Mouse (Mus musculus) kidney, embryonic 16.5 days (tissue): Measurements from ENCODE around the gene Slc35a2. TPM values are rescaled to one million over a fixed set of nuclear protein-coding genes. Genes with fewer than 3 reads are reported as not detected.

Experiments
- ATAC-seq: fragments of 200-750 bp; cut with Nextera tagmentation; 2 replicates; pipeline ENCODE4 v1.8.0; 2017; ENCODE audit warnings: moderate TSS enrichment; ENCODE audit not compliant: low FRiP score, low TSS enrichment
- H3K27ac ChIP-seq: fragments of 300-500 bp; sonication (generic); 2 replicates; pipeline ENCODE4 v1.5.1; 2014; ENCODE audit warnings: low read length
- H3K27me3 ChIP-seq: fragments of 300-500 bp; sonication (generic); 2 replicates; pipeline ENCODE4 v1.6.1; 2014; ENCODE audit warnings: low read length, control low read depth, mixed read lengths; ENCODE audit not compliant: insufficient read depth
- H3K36me3 ChIP-seq: fragments of 300-500 bp; sonication (generic); 2 replicates; pipeline ENCODE4 v1.6.1; 2014; ENCODE audit warnings: low read length, control low read depth, mixed read lengths; ENCODE audit not compliant: insufficient read depth
- H3K4me1 ChIP-seq: fragments of 300-500 bp; sonication (generic); 2 replicates; pipeline ENCODE4 v1.6.1; 2014; ENCODE audit warnings: low read length, control low read depth, mixed read lengths; ENCODE audit not compliant: insufficient read depth
- H3K4me2 ChIP-seq: fragments of 300-500 bp; sonication (generic); replicated peaks from 2 replicates; pipeline ENCODE4 v1.6.1; 2014; ENCODE audit warnings: low read depth, low read length
- H3K4me3 ChIP-seq: fragments of 300-500 bp; sonication (generic); 2 replicates; pipeline ENCODE4 v1.5.1; 2014; ENCODE audit warnings: mild to moderate bottlenecking, low read length
- H3K9ac ChIP-seq: fragments of 300-500 bp; sonication (generic); replicated peaks from 2 replicates; pipeline ENCODE4 v1.6.1; 2014; ENCODE audit warnings: low read length
- H3K9me3 ChIP-seq: fragments of 300-500 bp; sonication (generic); 2 replicates; pipeline ENCODE4 v1.6.1; 2016; ENCODE audit warnings: low read length, control low read depth
- WGBS: fragments of 180-500 bp; shearing (Covaris S2); extraction: QIAGEN DNeasy Blood & Tissue Kit; methylation state at CpG from one replicate; pipeline ENCODE4 v1.1.7; 2014; 5-methylcytosine and 5-hydroxymethylcytosine counted together
- polyA plus RNA-seq: library from polyadenylated mRNA; unstranded; fragments of >200 nt; fragmentation: Nextera tagmentation; extraction: Ambion mirVana; gene quantifications from 2 replicates; pipeline ENCODE4 v1.2.1, GENCODE M21; 2015

The Slc35a2 gene
- polyA plus RNA-seq = 37.8 and 41.1 TPM in 2 replicates

GRCm38 (mm10) chrX:7883841-7884567 is at the start of gene Slc35a2:
Slc35a2 (plus strand) TSS chrX:7884028.
- 20% methylated on average over 49 of the region's 49 CpGs for WGBS
- H3K9ac ChIP-seq = peak within 1 kb of the TSS; percentile 66
- H3K27me3 ChIP-seq = no peaks in the 10 kb centered on the region
- H3K9me3 ChIP-seq = no peaks in the 10 kb centered on the region
- H3K4me1 ChIP-seq = 0 out of 2 replicates have a peak, but pooled peaks cover 5% of the 10 kb centered on the region
- H3K4me2 ChIP-seq = peak within 1 kb of the TSS; percentile 65
- H3K4me3 ChIP-seq = peak within 1 kb of the TSS; percentile 69
- peak within 1 kb of the TSS; percentile 85 for H3K27ac ChIP-seq
- ATAC-seq = peak; percentile 96
- no peaks in the 10 kb centered on the region for H3K36me3 ChIP-seq

- WGBS = 91% methylated on average over 1 of the region's 1 CpGs
- Histone ChIP-seq H3K4me1 (no peaks in the 10 kb centered on the region), H3K9ac (no peak overlapping the region), H3K36me3 (no peaks in the 10 kb centered on the region), H3K9me3 (no peaks in the 10 kb centered on the region), H3K4me2 (no peak overlapping the region), H3K4me3 (no peak overlapping the region), H3K27me3 (no peaks in the 10 kb centered on the region), H3K27ac (no peak overlapping the region)
- ATAC-seq = no peak
Measured at GRCm38 (mm10) chrX:7837146-7837545, 46.7 kb upstream of the Slc35a2 start.

GRCm38 (mm10) chrX:7840842-7841162 is 43.0 kb upstream of the Slc35a2 start:
- Histone ChIP-seq H3K27me3 (no peaks in the 10 kb centered on the region), H3K4me1 (peaks cover 13% of the 10 kb centered on the region; the same call in 1 of the 2 replicates), H3K9ac (peak overlapping the region; percentile 53; the same call in 1 of the 2 replicates), H3K27ac (peak overlapping the region; percentile 86; the same call in 1 of the 2 replicates), H3K36me3 (no peaks in the 10 kb centered on the region), H3K4me2 (peak overlapping the region; percentile 52), H3K4me3 (peak overlapping the region; percentile 74), H3K9me3 (no peaks in the 10 kb centered on the region)
- no peak for ATAC-seq
- 22% methylated on average over 7 of the region's 7 CpGs for WGBS

- WGBS = 18% methylated on average over 74 of the region's 74 CpGs
Measured at GRCm38 (mm10) chrX:7841163-7842162, 42.4 kb upstream of the Slc35a2 start, which contains the start of gene Otud5. Otud5 (plus strand) TSS chrX:7841364.

GRCm38 (mm10) chrX:7842318-7842717 is 41.5 kb upstream of the Slc35a2 start:
- Histone ChIP-seq H3K27ac (peak overlapping the region; percentile 96), H3K9ac (peak overlapping the region; percentile 82), H3K27me3 (no peaks in the 10 kb centered on the region), H3K4me3 (peak overlapping the region; percentile 74), H3K36me3 (no peaks in the 10 kb centered on the region), H3K4me2 (peak overlapping the region; percentile 62), H3K9me3 (no peaks in the 10 kb centered on the region), H3K4me1 (peaks cover 13% of the 10 kb centered on the region; the same call in 1 of the 2 replicates)
- 17% methylated on average over 40 of the region's 42 CpGs for WGBS
- 0 out of 2 replicates have a peak, but pooled peaks have one; percentile 1 for ATAC-seq

More at GRCm38 (mm10) chrX:7841163-7842162, 42.4 kb upstream of the Slc35a2 start, which contains the start of gene Otud5:
- H3K27ac ChIP-seq = peak within 1 kb of the TSS; percentile 96
- H3K9me3 ChIP-seq = no peaks in the 10 kb centered on the region
- ATAC-seq = peak; percentile 99
- H3K36me3 ChIP-seq = no peaks in the 10 kb centered on the region
- H3K27me3 ChIP-seq = no peaks in the 10 kb centered on the region
- H3K4me2 ChIP-seq = peak within 1 kb of the TSS; percentile 62
- H3K4me3 ChIP-seq = peak within 1 kb of the TSS; percentile 74
- peaks cover 13% of the 10 kb centered on the region; the same call in 1 of the 2 replicates for H3K4me1 ChIP-seq
- H3K9ac ChIP-seq = peak within 1 kb of the TSS; percentile 82

GRCm38 (mm10) chrX:7847845-7848244 is 36.0 kb upstream of the Slc35a2 start:
- no peak overlapping the region for H3K4me3 ChIP-seq
- peaks cover 12% of the 10 kb centered on the region; the same call in 1 of the 2 replicates for H3K4me1 ChIP-seq
- H3K36me3 ChIP-seq = no peaks in the 10 kb centered on the region
- H3K4me2 ChIP-seq = no peak overlapping the region
- no peaks in the 10 kb centered on the region for H3K27me3 ChIP-seq
- no peaks in the 10 kb centered on the region for H3K9me3 ChIP-seq
- H3K9ac ChIP-seq = no peak overlapping the region
- 67% methylated on average over 2 of the region's 2 CpGs for WGBS
- ATAC-seq = no peak
- no peak overlapping the region for H3K27ac ChIP-seq

- Histone ChIP-seq H3K9me3 (no peaks in the 10 kb centered on the region), H3K4me1 (no peaks in the 10 kb centered on the region), H3K27me3 (no peaks in the 10 kb centered on the region), H3K36me3 (no peaks in the 10 kb centered on the region), H3K4me2 (no peak overlapping the region), H3K4me3 (no peak overlapping the region), H3K27ac (no peak overlapping the region), H3K9ac (no peak overlapping the region)
- 41% methylated on average over 2 of the region's 2 CpGs for WGBS
- ATAC-seq = no peak
Measured at GRCm38 (mm10) chrX:7854578-7854977, 29.2 kb upstream of the Slc35a2 start.

- H3K4me2 ChIP-seq = no peak overlapping the region
- H3K9ac ChIP-seq = no peak overlapping the region
- H3K27ac ChIP-seq = no peak overlapping the region
- H3K4me3 ChIP-seq = no peak overlapping the region
- 89% methylated on average over 3 of the region's 3 CpGs for WGBS
- no peak for ATAC-seq
- H3K4me1 ChIP-seq = no peaks in the 10 kb centered on the region
- H3K9me3 ChIP-seq = no peaks in the 10 kb centered on the region
- H3K36me3 ChIP-seq = no peaks in the 10 kb centered on the region
- H3K27me3 ChIP-seq = no peaks in the 10 kb centered on the region
Measured at GRCm38 (mm10) chrX:7859191-7859753, 24.6 kb upstream of the Slc35a2 start.

- no peak overlapping the region for H3K27ac ChIP-seq
- H3K4me3 ChIP-seq = no peak overlapping the region
- H3K36me3 ChIP-seq = 0 out of 2 replicates have a peak, but pooled peaks cover 5% of the 10 kb centered on the region
- 90% methylated on average over 1 of the region's 1 CpGs for WGBS
- no peaks in the 10 kb centered on the region for H3K9me3 ChIP-seq
- no peak overlapping the region for H3K4me2 ChIP-seq
- no peaks in the 10 kb centered on the region for H3K4me1 ChIP-seq
- H3K9ac ChIP-seq = no peak overlapping the region
- H3K27me3 ChIP-seq = no peaks in the 10 kb centered on the region
- ATAC-seq = no peak
Measured at GRCm38 (mm10) chrX:7863181-7863580, 20.6 kb upstream of the Slc35a2 start.
